Mouse (Mus musculus): Measurements from ENCODE around the gene Skint5. TPM values are rescaled to one million over a fixed set of nuclear protein-coding genes. Genes with fewer than 3 reads are reported as not detected.
"Not testable (repeated sequence)": the region's sequence is repeated elsewhere in the genome, so short reads cannot be mapped to it uniquely, and the experiment has no call there.

The Skint5 gene
- not detected in 2 replicates for polyA plus RNA-seq (2015; fragmentation: Nextera tagmentation; extraction: Ambion mirVana)

- TF ChIP-seq EP300 (IDR thresholded peaks at IDR 0.05; ENCODE audit: low read depth) (no peak), CTCF (IDR thresholded peaks at IDR 0.05; ENCODE audit: low read depth) (no peak)
- Histone ChIP-seq H3K9ac (replicated peaks) (no peak within 1 kb of the TSS), H3K36me3 (replicated peaks; ENCODE audit: insufficient read depth, low read length) (no peaks in the 10 kb centered on the region), H3K27ac (ENCODE audit: low read depth) (no peak within 1 kb of the TSS), H3K27me3 (ENCODE audit: insufficient read depth, low read length) (no peaks in the 10 kb centered on the region), H3K4me3 (ENCODE audit: low read depth, low read length) (no peak within 1 kb of the TSS), H3K4me1 (ENCODE audit: insufficient read depth) (no peaks in the 10 kb centered on the region), H3K4me2 (ENCODE audit: low read depth, low read length) (no peak within 1 kb of the TSS), H3K9me3 (ENCODE audit: low read length) (no peaks in the 10 kb centered on the region)
- WGBS (ENCODE audit: insufficient replicate concordance) = 79% methylated on average over 3 of the region's 3 CpGs
- DNase-seq = no peak
- no peak for ATAC-seq
Observed at GRCm38 (mm10) chr4:113999403-113999802, at the start of gene Skint5. Skint5 (minus strand) TSS chr4:113999503.

GRCm38 (mm10) chr4:113957343-113957742, 42.0 kb downstream of the Skint5 start:
- TF ChIP-seq CTCF (IDR thresholded peaks at IDR 0.05; ENCODE audit: low read depth) (no peak), EP300 (IDR thresholded peaks at IDR 0.05; ENCODE audit: low read depth) (no peak)
- DNase-seq = no peak

GRCm38 (mm10) chr4:113764182-113764581, 235.1 kb downstream of the Skint5 start:
- no peaks in the 10 kb centered on the region for H3K4me1 ChIP-seq (ENCODE audit: insufficient read depth)
- no peak overlapping the region for H3K4me3 ChIP-seq (ENCODE audit: low read depth, low read length)
- no peak overlapping the region for H3K4me2 ChIP-seq (ENCODE audit: low read depth, low read length)
- H3K27me3 ChIP-seq (ENCODE audit: insufficient read depth, low read length) = no peaks in the 10 kb centered on the region
- no peak for TF ChIP-seq EP300 (IDR thresholded peaks at IDR 0.05; ENCODE audit: low read depth)
- TF ChIP-seq CTCF (IDR thresholded peaks at IDR 0.05; ENCODE audit: low read depth) = no peak
- no peaks in the 10 kb centered on the region; the same call in 1 of the 2 replicates for H3K9me3 ChIP-seq (ENCODE audit: low read length)
- WGBS (ENCODE audit: insufficient replicate concordance) = 47% methylated on average over 1 of the region's 1 CpGs
- no peak for ATAC-seq
- no peak for DNase-seq
- no peak overlapping the region for H3K9ac ChIP-seq (replicated peaks)
- no peaks in the 10 kb centered on the region for H3K36me3 ChIP-seq (replicated peaks; ENCODE audit: insufficient read depth, low read length)
- no peak overlapping the region for H3K27ac ChIP-seq (ENCODE audit: low read depth)

More at GRCm38 (mm10) chr4:113957343-113957742, 42.0 kb downstream of the Skint5 start:
- no peaks in the 10 kb centered on the region for H3K4me1 ChIP-seq (ENCODE audit: insufficient read depth)
- H3K4me3 ChIP-seq (ENCODE audit: low read depth, low read length) = no peak overlapping the region
- peaks cover 2% of the 10 kb centered on the region; the same call in 1 of the 2 replicates for H3K9me3 ChIP-seq (ENCODE audit: low read length)
- H3K4me2 ChIP-seq (ENCODE audit: low read depth, low read length) = no peak overlapping the region
- no peaks in the 10 kb centered on the region for H3K27me3 ChIP-seq (ENCODE audit: insufficient read depth, low read length)
- 40% methylated on average over 1 of the region's 1 CpGs for WGBS (ENCODE audit: insufficient replicate concordance)
- no peak for ATAC-seq
- H3K36me3 ChIP-seq (replicated peaks; ENCODE audit: insufficient read depth, low read length) = no peaks in the 10 kb centered on the region
- no peak overlapping the region for H3K9ac ChIP-seq (replicated peaks)
- H3K27ac ChIP-seq (ENCODE audit: low read depth) = no peak overlapping the region

GRCm38 (mm10) chr4:113763684-113764083, 235.6 kb downstream of the Skint5 start:
- Histone ChIP-seq H3K27ac (ENCODE audit: low read depth) (no peak overlapping the region), H3K36me3 (replicated peaks; ENCODE audit: insufficient read depth, low read length) (no peaks in the 10 kb centered on the region), H3K4me2 (ENCODE audit: low read depth, low read length) (no peak overlapping the region), H3K4me3 (ENCODE audit: low read depth, low read length) (no peak overlapping the region), H3K9me3 (ENCODE audit: low read length) (no peaks in the 10 kb centered on the region; the same call in 1 of the 2 replicates), H3K9ac (replicated peaks) (no peak overlapping the region), H3K4me1 (ENCODE audit: insufficient read depth) (no peaks in the 10 kb centered on the region), H3K27me3 (ENCODE audit: insufficient read depth, low read length) (no peaks in the 10 kb centered on the region)
- ATAC-seq = no peak
- 43% methylated on average over 1 of the region's 1 CpGs for WGBS (ENCODE audit: insufficient replicate concordance)
- DNase-seq = no peak
- TF ChIP-seq CTCF (IDR thresholded peaks at IDR 0.05; ENCODE audit: low read depth) = no peak
- TF ChIP-seq EP300 (IDR thresholded peaks at IDR 0.05; ENCODE audit: low read depth) = no peak

GRCm38 (mm10) chr4:113448230-113448629, 551.1 kb downstream of the Skint5 start:
- 45% methylated on average over 2 of the region's 2 CpGs for WGBS (ENCODE audit: insufficient replicate concordance)
- not testable (repeated sequence) for ATAC-seq; H3K27me3 ChIP-seq (ENCODE audit: insufficient read depth, low read length)

More at GRCm38 (mm10) chr4:113448230-113448629, 551.1 kb downstream of the Skint5 start:
- not testable (repeated sequence) for DNase-seq; H3K36me3 ChIP-seq (replicated peaks; ENCODE audit: insufficient read depth, low read length); H3K9me3 ChIP-seq (ENCODE audit: low read length); H3K27ac ChIP-seq (ENCODE audit: low read depth); H3K4me2 ChIP-seq (ENCODE audit: low read depth, low read length); H3K4me1 ChIP-seq (ENCODE audit: insufficient read depth); H3K9ac ChIP-seq (replicated peaks); H3K4me3 ChIP-seq (ENCODE audit: low read depth, low read length)
- TF ChIP-seq CTCF (IDR thresholded peaks at IDR 0.05; ENCODE audit: low read depth) = peak; percentile 44; the same call in 1 of the 2 replicates

Other genes starting within 250 kb of the Skint5 start
- gene Skint11, start 163.9 kb upstream of the Skint5 start, polyA plus RNA-seq (2015; fragmentation: Nextera tagmentation; extraction: Ambion mirVana) = not detected in 2 replicates